ENCODE assay signal across 11 mouse cellular contexts in the genomic region with DNA sequence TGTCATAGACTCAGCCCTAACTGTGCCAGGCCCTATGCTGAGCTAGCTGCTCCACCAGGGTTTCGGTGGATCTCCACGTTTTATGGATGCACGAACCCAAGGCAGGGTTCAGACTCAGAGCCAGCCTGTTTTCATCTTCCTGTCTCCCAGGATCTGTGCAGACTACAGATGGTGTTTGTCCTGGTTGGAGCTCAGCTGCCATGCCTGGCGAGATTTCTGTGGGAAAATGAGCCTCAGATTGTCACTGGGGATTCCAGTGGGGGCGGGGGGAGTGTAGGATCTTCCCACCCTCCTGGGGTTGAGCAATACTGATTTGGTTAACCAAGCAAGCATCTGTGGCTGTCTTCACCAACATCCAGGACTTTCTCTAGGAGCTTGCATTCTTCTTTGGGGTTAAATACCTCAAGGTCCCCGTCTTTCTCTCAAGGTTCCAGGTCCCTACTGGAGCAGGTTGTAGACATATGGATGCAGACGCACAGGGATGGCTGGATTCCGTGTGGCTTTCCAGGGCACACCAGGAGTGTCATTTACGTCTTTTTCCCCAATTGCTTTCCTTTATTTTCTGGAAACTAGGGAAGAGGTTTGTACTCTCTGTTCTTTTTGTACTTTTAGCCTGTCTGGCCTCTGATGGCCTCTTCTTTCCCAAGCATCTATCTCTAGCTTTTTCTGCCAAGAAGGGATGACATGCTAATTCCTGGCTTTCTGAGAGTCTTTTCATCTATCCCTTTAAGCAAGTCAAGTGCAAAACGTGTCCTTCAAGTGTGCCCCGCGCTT. TPM values are rescaled to one million over a fixed set of nuclear protein-coding genes. Genes with fewer than 3 reads are reported as not detected.
DNase-seq lines count a peak whose midpoint lies in the region; ATAC-seq lines count a peak whose summit lies in the region.
"Had no signal": no experiment of that assay in that cellular context is flagged by ENCODE, and none has a peak within 500 bp of the region (broad histone marks: within the 10 kb centered on the region; RNA-seq: fewer than 3 reads in every experiment).

No protein-coding gene starts in this region.

- ATAC-seq in erythroid progenitor cell, adult 5-6 weeks (replicated peaks; ENCODE audit: low FRiP score, poor library complexity, severe bottlenecking): no peak
- ATAC-seq: hindbrain, embryonic 16.5 days; Patski had no signal

- intact Hi-C loops in heart, postnatal 10 days (cut with DNase I): no loop called here

- DNase-seq in adrenal gland, adult 2 months: peak; percentile 15
- DNase-seq in adrenal gland, adult 18-20 months (ENCODE audit: low spot score in 2 of 2): no peak
- peak; percentile 41 for DNase-seq in lung, postnatal 36 days
- DNase-seq in lung, postnatal 25 days (ENCODE audit: low spot score): no peak
- peak; percentile 64 to 68 for DNase-seq in heart, postnatal 10 days
- peak; percentile 23 for DNase-seq in right cerebral cortex, postnatal 14 days
- DNase-seq in cerebellum, adult 11-12 months: no peak
- DNase-seq: cerebellum, adult 8-10 months had no signal

RNA-seq across cellular contexts. Expression of gene Ltbp1, which starts 22.2 kb away (rescaled TPM):
- total RNA-seq in adrenal gland, adult 2 months (2021): 10 to 100 TPM; 12.7 to 15.1 TPM
- 13.0 and 13.4 TPM in 2 replicates for polyA plus RNA-seq in adrenal gland, adult 2 months (2012; rRNA removed)
- total RNA-seq in adrenal gland, adult 18-20 months (2021): 10 to 100 TPM; 13.9 to 15.2 TPM
- total RNA-seq in heart, postnatal 10 days (2021): 10 to 100 TPM; 66.6 to 69.0 TPM
- 6.5 TPM in 1 of 2 replicates, not detected in the other for total RNA-seq in erythroid progenitor cell, adult 5-6 weeks (2015; ENCODE audit: low replicate concordance)
- total RNA-seq in erythroid progenitor cell, adult 5-6 weeks (2017; ENCODE audit: low replicate concordance): 1.7 TPM in 1 of 2 replicates, not detected in the other

Comparison
In these comparisons a context has a peak if more than half of its experiments do, and no peak if none do; other contexts are left out.
1. DNase-seq: peak in adrenal gland, adult 2 months (single experiment), lung, postnatal 36 days (single experiment), heart, postnatal 10 days (2 of 2) and right cerebral cortex, postnatal 14 days (single experiment); none in adrenal gland, adult 18-20 months (0 of 2), lung, postnatal 25 days (single experiment) and cerebellum, adult 11-12 months (single experiment).